ENCODE assay signal across 28 mouse cellular contexts in genomic region chr3:133230427-133230826, GRCm38 (mm10). TPM values are rescaled to one million over a fixed set of nuclear protein-coding genes. Genes with fewer than 3 reads are reported as not detected.
"Had no signal": no experiment of that assay in that cellular context is flagged by ENCODE, and none has a peak within 500 bp of the region (broad histone marks: within the 10 kb centered on the region; RNA-seq: fewer than 3 reads in every experiment).

No protein-coding gene starts in this region.

- ATAC-seq: forebrain, postnatal 0 days; hindbrain, embryonic 16.5 days; liver, postnatal 0 days had no signal

- H3K4me2 ChIP-seq: heart, embryonic 12.5 days; hindbrain, embryonic 12.5 days; hindbrain, embryonic 14.5 days; limb, embryonic 12.5 days; liver, embryonic 11.5 days; liver, embryonic 13.5 days; liver, embryonic 15.5 days had no signal

- H3K36me3 ChIP-seq: heart, embryonic 10.5 days; heart, embryonic 12.5 days; hindbrain, embryonic 10.5 days; hindbrain, embryonic 12.5 days; limb, embryonic 10.5 days; limb, embryonic 12.5 days; liver, embryonic 13.5 days; liver, embryonic 15.5 days had no signal

- H3K4me3 ChIP-seq: gastrocnemius, adult 2 months; heart, embryonic 10.5 days; heart, embryonic 12.5 days; hindbrain, embryonic 10.5 days; hindbrain, embryonic 12.5 days; layer of hippocampus, adult 2 months; left cerebral cortex, adult 2 months; limb, embryonic 10.5 days; limb, embryonic 12.5 days; liver, embryonic 13.5 days; liver, embryonic 15.5 days had no signal

- H3K4me1 ChIP-seq: heart, embryonic 10.5 days; heart, embryonic 12.5 days; hindbrain, embryonic 10.5 days; hindbrain, embryonic 12.5 days; limb, embryonic 10.5 days; liver, embryonic 13.5 days; liver, embryonic 15.5 days had no signal

- H3K27me3 ChIP-seq: heart, embryonic 12.5 days; hindbrain, embryonic 12.5 days; limb, embryonic 12.5 days; liver, embryonic 13.5 days; liver, embryonic 15.5 days had no signal

- H3K9me3 ChIP-seq: heart, embryonic 10.5 days; heart, embryonic 12.5 days; hindbrain, embryonic 10.5 days; hindbrain, embryonic 12.5 days; limb, embryonic 10.5 days; limb, embryonic 12.5 days; liver, embryonic 13.5 days; liver, embryonic 15.5 days had no signal

- H3K27ac ChIP-seq: gastrocnemius, adult 2 months; heart, embryonic 10.5 days; hindbrain, embryonic 10.5 days; hindbrain, embryonic 12.5 days; hindbrain, embryonic 14.5 days; layer of hippocampus, adult 2 months; left cerebral cortex, adult 2 months; limb, embryonic 10.5 days; limb, embryonic 12.5 days; liver, embryonic 13.5 days; liver, embryonic 15.5 days had no signal

- DNase-seq: forebrain, postnatal 0 days; gastrocnemius, adult 2 months; gastrocnemius, postnatal 10 days; gastrocnemius, postnatal 25 days; heart, adult 18-20 months; heart, postnatal 10 days; heart, postnatal 4 days; kidney, postnatal 10 days; liver; liver, embryonic 13.5 days; liver, postnatal 0 days had no signal

- H3K9ac ChIP-seq: forebrain, postnatal 0 days; heart, embryonic 12.5 days; hindbrain, embryonic 12.5 days; hindbrain, embryonic 14.5 days; limb, embryonic 12.5 days; liver, embryonic 13.5 days; liver, embryonic 15.5 days; liver, postnatal 0 days had no signal

RNA-seq across cellular contexts. Expression of gene Arhgef38, which starts 4.3 kb away (rescaled TPM):
- total RNA-seq: gastrocnemius, adult 2 months; gastrocnemius, postnatal 10 days; gastrocnemius, postnatal 25 days; gastrocnemius, postnatal 4 days; granulocyte monocyte progenitor cell, adult 5-6 weeks; heart, postnatal 10 days; heart, postnatal 25 days; heart, postnatal 4 days; layer of hippocampus, adult 2 months; layer of hippocampus, postnatal 25 days; left cerebral cortex, adult 2 months; left cerebral cortex, postnatal 36 days had no signal
- polyA plus RNA-seq: heart, embryonic 10.5 days; heart, embryonic 12.5 days; limb, embryonic 10.5 days; limb, embryonic 12.5 days; liver, embryonic 11.5 days; liver, embryonic 13.5 days; liver, embryonic 15.5 days had no signal
